Mouse (Mus musculus): ENCODE results near the gene Tmod3.

GRCm38 (mm10) chr9:75463050-75463660 lies 96.3 kb downstream of the Tmod3 start:
- TF ChIP-seq CTCF (IDR thresholded peaks at IDR 0.05; ENCODE audit: low read depth) (no peak), EP300 (optimal IDR thresholded peaks at IDR 0.05) (no peak)

Measured in stomach, postnatal 0 days (tissue).